Mouse (Mus musculus): Measurements from ENCODE around the gene Hddc3.

Gene Hddc3

GRCm38 (mm10) chr7:80398654-80399444, 55.9 kb downstream of the Hddc3 start:
- DNase-seq (ENCODE audit: low spot score in 2 of 2): no peak

GRCm38 (mm10) chr7:80400099-80400498, 57.2 kb downstream of the Hddc3 start:
- DNase-seq (ENCODE audit: low spot score in 2 of 2): no peak

All from spleen, postnatal 36 days (tissue).